Mouse (Mus musculus): ENCODE measurements around the gene Zrsr1. TPM values are rescaled to one million over a fixed set of nuclear protein-coding genes. Genes with fewer than 3 reads are reported as not detected.

Gene Zrsr1
- polyA plus RNA-seq, 1 experiment from 2014 or later, result 1.8 TPM

DNA sequence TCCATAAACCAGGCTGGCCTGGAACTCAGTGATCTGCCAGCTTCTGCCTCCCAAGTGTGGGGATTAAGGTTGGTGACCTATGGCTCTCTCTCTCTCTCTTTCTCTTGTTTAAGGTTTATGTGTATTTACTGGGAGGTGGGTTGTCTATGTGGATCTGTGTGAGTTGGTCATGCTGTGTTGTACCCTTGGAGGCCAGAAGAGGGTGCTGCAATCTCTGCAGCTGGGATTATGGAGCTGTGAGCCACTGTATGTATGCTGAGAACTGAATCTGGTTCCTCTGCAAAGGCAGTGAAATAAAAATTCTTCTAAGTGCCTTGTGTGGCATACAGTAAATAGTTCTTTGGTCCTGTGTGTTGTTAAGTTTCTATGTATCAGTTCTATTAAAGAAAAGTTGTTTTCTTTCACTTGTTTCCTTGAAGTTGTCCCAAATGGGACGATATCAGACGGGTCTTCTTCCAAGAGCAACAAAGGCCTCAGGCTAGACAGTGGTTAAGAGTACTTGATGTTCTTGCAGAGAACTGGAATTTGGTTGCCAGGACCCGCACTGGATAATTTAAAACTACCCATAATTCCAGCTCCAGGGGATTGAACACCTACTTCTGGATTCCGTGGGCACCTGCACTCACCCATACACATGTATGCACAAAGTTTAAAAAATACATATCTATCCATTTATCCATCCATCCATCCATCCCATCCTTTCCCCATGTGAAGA is 41.9 kb downstream of the Zrsr1 start:
- H3K9ac ChIP-seq, result no peak overlapping the region
- no peak for ATAC-seq (ENCODE audit: extremely low read depth, insufficient number of reproducible peaks, low FRiP score, low TSS enrichment)
- H3K27me3 ChIP-seq (replicated peaks), result no peaks in the 10 kb centered on the region
- 71% methylated on average over 4 of the region's 4 CpGs for WGBS
- no peaks in the 10 kb centered on the region for H3K36me3 ChIP-seq
- no peak overlapping the region for H3K4me2 ChIP-seq
- H3K9me3 ChIP-seq, result no peaks in the 10 kb centered on the region
- no peak overlapping the region for H3K4me3 ChIP-seq
- peaks cover 3% of the 10 kb centered on the region for H3K4me1 ChIP-seq
- H3K27ac ChIP-seq (replicated peaks), result no peak overlapping the region

- no peak overlapping the region for H3K4me3 ChIP-seq
- H3K27me3 ChIP-seq (replicated peaks), result no peaks in the 10 kb centered on the region
- ATAC-seq (ENCODE audit: extremely low read depth, insufficient number of reproducible peaks, low FRiP score, low TSS enrichment), result no peak
- no peaks in the 10 kb centered on the region for H3K4me1 ChIP-seq
- H3K27ac ChIP-seq (replicated peaks), result no peak overlapping the region
- no peaks in the 10 kb centered on the region for H3K36me3 ChIP-seq
- H3K9me3 ChIP-seq, result no peaks in the 10 kb centered on the region
- H3K4me2 ChIP-seq, result no peak overlapping the region
- 72% methylated on average over 6 of the region's 6 CpGs for WGBS
- no peak overlapping the region for H3K9ac ChIP-seq
These were observed 43.2 kb downstream of the Zrsr1 start for GRCm38 (mm10) chr11:23014996-23015395.

DNA sequence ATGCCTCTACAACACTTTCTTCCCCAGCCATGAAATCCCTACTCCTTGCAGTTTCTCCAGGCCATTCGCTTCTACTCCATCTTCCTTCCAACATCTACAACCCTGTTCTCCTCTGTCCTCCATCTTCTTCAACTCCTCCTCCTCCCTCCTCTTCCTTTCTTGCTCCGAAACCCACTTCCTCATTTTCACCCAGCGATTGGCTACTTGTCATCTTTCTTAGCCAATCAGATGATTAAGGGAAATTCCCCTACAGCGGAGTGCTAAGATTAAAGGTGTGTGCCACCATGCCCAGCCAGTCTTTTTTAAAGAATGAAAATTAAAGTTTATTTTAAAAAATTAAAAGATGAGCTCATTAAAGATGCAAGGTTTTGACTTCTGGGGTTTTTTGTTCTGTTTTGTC is 46.1 kb downstream of the Zrsr1 start:
- no peak for ATAC-seq (ENCODE audit: extremely low read depth, insufficient number of reproducible peaks, low FRiP score, low TSS enrichment)
- H3K27ac ChIP-seq (replicated peaks), result no peak overlapping the region
- no peak overlapping the region for H3K9ac ChIP-seq
- H3K4me1 ChIP-seq, result no peaks in the 10 kb centered on the region
- H3K36me3 ChIP-seq, result no peaks in the 10 kb centered on the region
- no peaks in the 10 kb centered on the region for H3K27me3 ChIP-seq (replicated peaks)
- no peak overlapping the region for H3K4me3 ChIP-seq
- H3K4me2 ChIP-seq, result no peak overlapping the region
- WGBS, result 74% methylated on average over 4 of the region's 4 CpGs
- no peaks in the 10 kb centered on the region for H3K9me3 ChIP-seq

DNA sequence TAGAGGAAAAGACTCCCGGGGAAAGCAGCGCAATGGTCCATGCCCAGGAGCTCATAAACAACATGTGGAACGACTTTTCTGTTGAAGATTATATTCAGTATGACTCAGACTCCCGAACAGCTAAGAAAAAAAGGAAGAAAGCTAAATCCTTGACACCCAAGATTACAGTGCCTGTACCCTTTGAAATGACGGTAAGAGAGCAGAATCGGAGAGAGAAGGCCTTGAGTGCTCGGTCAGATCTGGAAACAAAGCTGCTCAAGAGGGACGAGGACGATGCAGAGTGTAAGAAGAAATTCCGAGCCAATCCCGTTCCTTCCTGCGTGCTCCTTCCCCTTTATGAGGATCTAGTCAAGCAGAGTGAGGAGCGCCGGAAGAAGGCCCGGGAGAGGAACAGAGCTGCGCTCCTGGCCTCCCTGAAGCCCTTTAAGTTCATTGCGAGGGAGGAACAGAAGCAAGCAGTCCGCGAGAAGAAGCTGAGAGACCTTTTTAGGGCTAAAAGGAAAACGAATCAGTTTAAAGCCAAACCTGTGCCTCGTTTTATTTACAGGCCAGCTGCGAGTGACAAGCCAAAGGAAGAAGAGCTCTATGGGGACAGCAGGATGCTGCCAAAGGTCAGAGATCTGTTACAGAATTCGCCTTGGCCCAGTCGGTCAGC is 48.4 kb downstream of the Zrsr1 start:
- H3K4me3 ChIP-seq, result no peak overlapping the region
- no peak overlapping the region for H3K4me2 ChIP-seq
- no peak overlapping the region for H3K9ac ChIP-seq
- no peaks in the 10 kb centered on the region for H3K36me3 ChIP-seq
- WGBS, result 63% methylated on average over 24 of the region's 24 CpGs
- H3K9me3 ChIP-seq, result no peaks in the 10 kb centered on the region
- H3K27ac ChIP-seq (replicated peaks), result no peak overlapping the region
- no peak for ATAC-seq (ENCODE audit: extremely low read depth, insufficient number of reproducible peaks, low FRiP score, low TSS enrichment)
- no peaks in the 10 kb centered on the region for H3K27me3 ChIP-seq (replicated peaks)
- no peaks in the 10 kb centered on the region for H3K4me1 ChIP-seq

- no peak for ATAC-seq (ENCODE audit: extremely low read depth, insufficient number of reproducible peaks, low FRiP score, low TSS enrichment)
These were observed 49.0 kb downstream of the Zrsr1 start for GRCm38 (mm10) chr11:23020841-23021240.

DNA sequence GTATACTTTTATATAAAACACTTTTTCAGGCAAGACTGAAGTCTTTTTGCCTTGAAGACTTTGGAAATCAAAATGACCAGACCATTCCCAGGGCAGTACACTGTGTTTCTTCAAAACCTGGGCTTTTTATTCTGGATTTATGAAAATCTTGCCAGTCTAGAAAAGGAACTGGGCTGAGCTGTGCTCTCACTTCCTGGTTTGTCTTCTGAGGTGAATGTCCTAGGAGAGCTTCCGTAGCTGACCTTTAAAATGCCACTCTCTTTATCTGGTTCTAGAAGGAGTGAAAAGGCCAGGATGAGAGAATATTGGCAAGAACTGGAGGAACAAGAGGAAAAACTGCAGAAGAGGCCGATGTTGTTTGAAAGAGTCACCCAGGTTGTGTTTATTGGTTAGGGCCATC is 51.4 kb downstream of the Zrsr1 start:
- H3K27ac ChIP-seq (replicated peaks), result no peak overlapping the region
- WGBS, result 78% methylated on average over 2 of the region's 2 CpGs
- H3K36me3 ChIP-seq, result no peaks in the 10 kb centered on the region
- H3K4me2 ChIP-seq, result no peak overlapping the region
- H3K9me3 ChIP-seq, result no peaks in the 10 kb centered on the region
- H3K27me3 ChIP-seq (replicated peaks), result no peaks in the 10 kb centered on the region
- H3K9ac ChIP-seq, result no peak overlapping the region
- no peak overlapping the region for H3K4me3 ChIP-seq
- no peak for ATAC-seq (ENCODE audit: extremely low read depth, insufficient number of reproducible peaks, low FRiP score, low TSS enrichment)
- no peaks in the 10 kb centered on the region for H3K4me1 ChIP-seq

More at GRCm38 (mm10) chr11:23020841-23021240, 49.0 kb downstream of the Zrsr1 start:
- 87% methylated on average over 14 of the region's 14 CpGs for WGBS
- Histone ChIP-seq H3K27ac (replicated peaks) (no peak overlapping the region), H3K9me3 (no peaks in the 10 kb centered on the region), H3K36me3 (no peaks in the 10 kb centered on the region), H3K27me3 (replicated peaks) (no peaks in the 10 kb centered on the region), H3K4me2 (no peak overlapping the region), H3K4me3 (no peak overlapping the region), H3K4me1 (no peaks in the 10 kb centered on the region), H3K9ac (no peak overlapping the region)

- H3K4me1 ChIP-seq, result 0 out of 2 replicates have a peak, but pooled peaks cover 5% of the 10 kb centered on the region
- H3K9ac ChIP-seq, result no peak overlapping the region
- H3K36me3 ChIP-seq, result no peaks in the 10 kb centered on the region
- H3K27ac ChIP-seq (replicated peaks), result no peak overlapping the region
- no peaks in the 10 kb centered on the region for H3K9me3 ChIP-seq
- no peak for ATAC-seq (ENCODE audit: extremely low read depth, insufficient number of reproducible peaks, low FRiP score, low TSS enrichment)
- H3K4me3 ChIP-seq, result no peak overlapping the region
- H3K4me2 ChIP-seq, result no peak overlapping the region
- no peaks in the 10 kb centered on the region for H3K27me3 ChIP-seq (replicated peaks)
- 72% methylated on average over 3 of the region's 3 CpGs for WGBS
These were observed 52.4 kb downstream of the Zrsr1 start for GRCm38 (mm10) chr11:23024169-23024568.

Other genes starting within 250 kb of the Zrsr1 start
- gene B3gnt2, start 111.0 kb upstream of the Zrsr1 start, polyA plus RNA-seq (2015; fragmentation: Nextera tagmentation; extraction: Ambion mirVana), result 3.3 and 4.5 TPM in 2 replicates
- gene Gm28048, start 10.1 kb downstream of the Zrsr1 start, polyA plus RNA-seq (2015; fragmentation: Nextera tagmentation; extraction: Ambion mirVana), result 7.1 and 7.8 TPM in 2 replicates
- 309 and 354 TPM in 2 replicates for gene Commd1, start 10.4 kb downstream of the Zrsr1 start, polyA plus RNA-seq (2015; fragmentation: Nextera tagmentation; extraction: Ambion mirVana)
- gene Cct4, start 18.5 kb downstream of the Zrsr1 start, polyA plus RNA-seq (2015; fragmentation: Nextera tagmentation; extraction: Ambion mirVana), result 204 and 221 TPM in 2 replicates
- 0.99 and 1.2 TPM in 2 replicates for gene Fam161a, start 35.5 kb downstream of the Zrsr1 start, polyA plus RNA-seq (2015; fragmentation: Nextera tagmentation; extraction: Ambion mirVana)

Data from heart, embryonic 13.5 days (tissue).